Mouse (Mus musculus): ENCODE measurements around the gene Apba1.

Gene Apba1

GRCm38 (mm10) chr19:23758554-23759321 lies at the start of gene Apba1:
Gene Apba1 (plus strand): TSS chr19:23758887.
- DNase-seq = peak; percentile 83

GRCm38 (mm10) chr19:23746506-23746905 lies 12.2 kb upstream of the Apba1 start:
- no peak for DNase-seq

GRCm38 (mm10) chr19:23757011-23757410 lies 1.7 kb upstream of the Apba1 start:
- peak; percentile 18 for DNase-seq

- peak; percentile 97 for DNase-seq
Observed at GRCm38 (mm10) chr19:23757961-23758553, 630 bp upstream of the Apba1 start.

GRCm38 (mm10) chr19:23759322-23759945 lies 747 bp downstream of the Apba1 start:
- DNase-seq = no peak

- no peak for DNase-seq
Observed at GRCm38 (mm10) chr19:23763371-23763770, 4.7 kb downstream of the Apba1 start.

GRCm38 (mm10) chr19:23764051-23764450 lies 5.4 kb downstream of the Apba1 start:
- DNase-seq = no peak

- no peak for DNase-seq
Observed at GRCm38 (mm10) chr19:23768864-23769263, 10.2 kb downstream of the Apba1 start.

GRCm38 (mm10) chr19:23770494-23771423 lies 12.1 kb downstream of the Apba1 start:
- peak; percentile 40 for DNase-seq

- DNase-seq = no peak
Observed at GRCm38 (mm10) chr19:23771971-23772370, 13.3 kb downstream of the Apba1 start.

GRCm38 (mm10) chr19:23775356-23775755 lies 16.7 kb downstream of the Apba1 start:
- no peak for DNase-seq

- DNase-seq = no peak
Observed at GRCm38 (mm10) chr19:23779130-23779529, 20.4 kb downstream of the Apba1 start.

GRCm38 (mm10) chr19:23780105-23780504 lies 21.4 kb downstream of the Apba1 start:
- no peak for DNase-seq

- peak; percentile 44 for DNase-seq
Observed at GRCm38 (mm10) chr19:23781968-23782367, 23.3 kb downstream of the Apba1 start.

- no peak for DNase-seq
Observed at GRCm38 (mm10) chr19:23788420-23789132, 29.9 kb downstream of the Apba1 start.

- DNase-seq = no peak
Observed at GRCm38 (mm10) chr19:23791704-23792103, 33.0 kb downstream of the Apba1 start.

- no peak for DNase-seq
Observed at GRCm38 (mm10) chr19:23792559-23792958, 33.9 kb downstream of the Apba1 start.

- DNase-seq = no peak
Observed at GRCm38 (mm10) chr19:23794491-23794890, 35.8 kb downstream of the Apba1 start.

- no peak for DNase-seq
Observed at GRCm38 (mm10) chr19:23795156-23795555, 36.5 kb downstream of the Apba1 start.

- DNase-seq = no peak
Observed at GRCm38 (mm10) chr19:23801174-23801573, 42.5 kb downstream of the Apba1 start.

GRCm38 (mm10) chr19:23803221-23803870 lies 44.7 kb downstream of the Apba1 start:
- no peak for DNase-seq

- no peak for DNase-seq
Observed at GRCm38 (mm10) chr19:23806796-23807195, 48.1 kb downstream of the Apba1 start.

Data from embryo, embryonic 11 days (tissue).